Mouse (Mus musculus) thymus, adult 2 months (tissue): ENCODE measurements around the gene Adgrl3.

Experiments
- CTCF ChIP-seq: fragments of 200-500 bp; IDR thresholded peaks from 2 replicates; pipeline ENCODE4 v1.5.1; 2012; ENCODE audit warnings: mild to moderate bottlenecking, control low read depth, low read length, moderate library complexity, borderline replicate concordance; ENCODE audit not compliant: control insufficient read depth, poor library complexity, insufficient read depth; ENCODE audit errors: extremely low read depth
- POLR2A ChIP-seq: fragments of 200-500 bp; IDR thresholded peaks from 2 replicates; pipeline ENCODE4 v1.6.1; 2012; ENCODE audit warnings: mild to moderate bottlenecking, low read length, control low read depth, moderate library complexity; ENCODE audit not compliant: control insufficient read depth, poor library complexity, insufficient read depth; ENCODE audit errors: extremely low read depth

DNA sequence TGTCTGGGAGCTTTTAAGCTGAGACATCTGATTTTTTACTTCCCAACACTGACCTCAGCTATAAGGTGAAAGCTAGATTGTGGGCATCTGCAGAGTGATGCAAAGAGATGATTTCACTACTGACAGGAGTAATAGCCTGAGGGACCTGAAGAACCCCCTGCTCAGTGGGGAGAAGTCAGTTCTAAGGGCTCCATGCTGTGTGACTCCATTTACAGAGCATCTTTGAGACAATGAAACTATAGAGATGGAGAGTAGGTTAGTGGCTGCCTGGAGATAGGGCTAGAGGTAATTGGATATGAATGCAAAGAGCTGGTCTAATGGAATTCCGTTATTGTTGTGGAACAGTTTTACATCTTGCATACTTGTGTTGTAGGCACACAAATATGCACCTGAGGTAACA lies 603.9 kb downstream of the Adgrl3 start:
- no peak for TF ChIP-seq POLR2A
- TF ChIP-seq CTCF: no peak
